Mouse (Mus musculus) brain, embryonic 14.5 days (tissue): ENCODE results near the gene Rftn1.

Experiments used
- CTCF ChIP-seq: fragments of 200-500 bp; IDR thresholded peaks from 2 replicates; pipeline ENCODE4 v1.5.1; 2012; ENCODE audit warnings: inconsistent platforms, mild to moderate bottlenecking, moderate library complexity, borderline replicate concordance; ENCODE audit not compliant: insufficient read depth, insufficient read length; ENCODE audit errors: extremely low read depth
- POLR2A ChIP-seq: fragments of 200-500 bp; IDR thresholded peaks from 2 replicates; pipeline ENCODE4 v1.6.1; 2012; ENCODE audit warnings: mild to moderate bottlenecking, inconsistent platforms, borderline replicate concordance; ENCODE audit not compliant: poor library complexity, insufficient read depth, insufficient read length, severe bottlenecking; ENCODE audit errors: extremely low read depth

GRCm38 (mm10) chr17:50006721-50007351, 183.6 kb downstream of the Rftn1 start:
- TF ChIP-seq POLR2A (no peak), CTCF (no peak)
